Mouse (Mus musculus) myocyte (in vitro differentiated cells): Measurements from ENCODE around the gene A930017K11Rik. TPM values are rescaled to one million over a fixed set of nuclear protein-coding genes. Genes with fewer than 3 reads are reported as not detected.

Experiments used
- H3K27me3 ChIP-seq: one replicate; pipeline ENCODE4 v1.6.1; 2011; ENCODE audit not compliant: control insufficient read depth, insufficient read depth, insufficient read length
- H3K36me3 ChIP-seq: one replicate; pipeline ENCODE4 v1.6.1; 2011; ENCODE audit not compliant: control insufficient read depth, insufficient read depth
- H3K4me2 ChIP-seq: one replicate; pipeline ENCODE4 v1.6.1; 2011; ENCODE audit warnings: low read depth, control low read depth
- H3K4me3 ChIP-seq: one replicate; pipeline ENCODE4 v1.5.1; 2011; ENCODE audit warnings: mild to moderate bottlenecking, control low read depth, moderate library complexity
- H3K79me2 ChIP-seq: one replicate; pipeline ENCODE4 v1.6.1; 2011; ENCODE audit not compliant: control insufficient read depth, insufficient read depth
- H3ac ChIP-seq: one replicate; pipeline ENCODE4 v1.6.1; 2011; ENCODE audit not compliant: control insufficient read depth, insufficient read length
- CEBPB ChIP-seq: IDR thresholded peaks from 2 replicates; pipeline ENCODE4 v1.6.1; 2011; ENCODE audit warnings: mild to moderate bottlenecking, moderate library complexity; ENCODE audit not compliant: poor library complexity, insufficient read depth, severe bottlenecking
- E2F4 ChIP-seq: IDR thresholded peaks from one replicate; pipeline ENCODE4 v1.6.1; 2011; ENCODE audit warnings: mild to moderate bottlenecking, control low read depth, moderate library complexity; ENCODE audit not compliant: insufficient read depth
- MAX ChIP-seq: IDR thresholded peaks from one replicate; pipeline ENCODE4 v1.6.1; 2011; ENCODE audit warnings: low read depth, mild to moderate bottlenecking, control low read depth
- MYOD1 ChIP-seq, 3 experiments: IDR thresholded peaks; one replicate each; pipeline ENCODE4 v1.6.1; 2011; ENCODE audit warnings: control low read depth in 2 of 3, low read depth in 2 of 3, mild to moderate bottlenecking in 2 of 3, moderate library complexity in 1 of 3; ENCODE audit not compliant: insufficient read length in 2 of 3, control insufficient read depth in 1 of 3
- MYOG ChIP-seq, 3 experiments: IDR thresholded peaks; one replicate each; pipeline ENCODE4 v1.6.1; 2011; ENCODE audit warnings: control low read depth in 2 of 3, low read depth in 2 of 3, mild to moderate bottlenecking in 2 of 3; ENCODE audit not compliant: insufficient read length in 2 of 3, control insufficient read depth in 1 of 3, insufficient read depth in 1 of 3
- POLR2A ChIP-seq: IDR thresholded peaks from one replicate; pipeline ENCODE4 v1.6.1; 2011; ENCODE audit warnings: low read depth, mild to moderate bottlenecking, control low read depth, moderate library complexity; ENCODE audit not compliant: insufficient read length
- POLR2AphosphoS2 ChIP-seq: IDR thresholded peaks from one replicate; pipeline ENCODE4 v1.6.1; 2011; ENCODE audit warnings: low read depth, control low read depth; ENCODE audit not compliant: insufficient read length
- REST ChIP-seq: IDR thresholded peaks from one replicate; pipeline ENCODE4 v1.6.1; 2011; ENCODE audit warnings: mild to moderate bottlenecking, control low read depth, moderate library complexity; ENCODE audit not compliant: insufficient read depth, insufficient read length
- SRF ChIP-seq: IDR thresholded peaks from one replicate; pipeline ENCODE4 v1.6.1; 2011; ENCODE audit warnings: low read depth; ENCODE audit not compliant: control insufficient read depth, insufficient read length
- TCF12 ChIP-seq: IDR thresholded peaks from one replicate; pipeline ENCODE4 v1.6.1; 2011; ENCODE audit warnings: mild to moderate bottlenecking, control low read depth; ENCODE audit not compliant: poor library complexity, insufficient read depth, severe bottlenecking
- TCF3 ChIP-seq: IDR thresholded peaks from one replicate; pipeline ENCODE4 v1.6.1; 2011; ENCODE audit warnings: low read depth, control low read depth; ENCODE audit not compliant: insufficient read length
- USF1 ChIP-seq: IDR thresholded peaks from one replicate; pipeline ENCODE4 v1.6.1; 2011; ENCODE audit warnings: low read depth, mild to moderate bottlenecking, control low read depth, moderate library complexity
- polyA plus RNA-seq: library from polyadenylated mRNA; unstranded; fragments of >200 nt; fragmentation: generic; extraction: Trizol; gene quantifications from one replicate; pipeline ENCODE4 v1.2.1, GENCODE M21; 2012; ENCODE audit warnings: missing spikeins

Gene A930017K11Rik
- polyA plus RNA-seq, 1 experiment: 0.02 TPM

- Histone ChIP-seq H3K27me3 (no peaks in the 10 kb centered on the region), H3ac (no peak overlapping the region), H3K36me3 (peaks cover 7% of the 10 kb centered on the region), H3K4me2 (no peak overlapping the region), H3K79me2 (peaks cover 14% of the 10 kb centered on the region), H3K4me3 (no peak overlapping the region)
- TF ChIP-seq TCF3 (no peak), MYOD1 (IDR thresholded peaks at IDR 0.05; ENCODE audit: control insufficient read depth in 1 of 3, insufficient read length in 2 of 3, low read depth in 2 of 3) (no peak), TCF12 (no peak), MAX (no peak), POLR2AphosphoS2 (no peak), REST (no peak), CEBPB (no peak), USF1 (no peak), SRF (no peak), MYOG (IDR thresholded peaks at IDR 0.05; ENCODE audit: control insufficient read depth in 1 of 3, insufficient read depth in 1 of 3, insufficient read length in 2 of 3, low read depth in 2 of 3) (no peak), POLR2A (no peak), E2F4 (no peak)
These were observed 52.2 kb downstream of the A930017K11Rik start for GRCm38 (mm10) chr17:25900193-25900592.

Other genes with a start within 250 kb of the A930017K11Rik start
- 0.24 TPM for gene Gng13, start 235.4 kb downstream of the A930017K11Rik start, polyA plus RNA-seq
- 7.2 TPM for gene Chtf18, start 225.1 kb downstream of the A930017K11Rik start, polyA plus RNA-seq
- gene Rpusd1, start 224.9 kb downstream of the A930017K11Rik start, polyA plus RNA-seq: 13.0 TPM
- gene Mslnl, start 216.5 kb downstream of the A930017K11Rik start, polyA plus RNA-seq: not detected
- 91.8 TPM for gene Msln, start 198.2 kb downstream of the A930017K11Rik start, polyA plus RNA-seq
- gene Narfl, start 178.8 kb downstream of the A930017K11Rik start, polyA plus RNA-seq: 31.4 TPM
- 29.8 TPM for gene Haghl, start 166.9 kb downstream of the A930017K11Rik start, polyA plus RNA-seq
- gene Ccdc78, start 166.0 kb downstream of the A930017K11Rik start, polyA plus RNA-seq: 0.08 TPM
- 61.0 TPM for gene Fam173a, start 159.7 kb downstream of the A930017K11Rik start, polyA plus RNA-seq
- not detected for gene AC134908.4, start 156.9 kb downstream of the A930017K11Rik start, polyA plus RNA-seq
- gene Metrn, start 155.4 kb downstream of the A930017K11Rik start, polyA plus RNA-seq: 44.4 TPM
- 6.0 TPM for gene Fbxl16, start 143.5 kb downstream of the A930017K11Rik start, polyA plus RNA-seq
- gene Wdr24, start 128.9 kb downstream of the A930017K11Rik start, polyA plus RNA-seq: 18.0 TPM
- gene Jmjd8, start 123.7 kb downstream of the A930017K11Rik start, polyA plus RNA-seq: 15.5 TPM
- 196 TPM for gene Stub1, start 119.2 kb downstream of the A930017K11Rik start, polyA plus RNA-seq
- 0.67 TPM for gene Rhbdl1, start 115.3 kb downstream of the A930017K11Rik start, polyA plus RNA-seq
- gene Gm20683, start 110.8 kb downstream of the A930017K11Rik start, polyA plus RNA-seq: 0.67 TPM
- 48.3 TPM for gene Rhot2, start 107.7 kb downstream of the A930017K11Rik start, polyA plus RNA-seq
- gene Wdr90, start 91.1 kb downstream of the A930017K11Rik start, polyA plus RNA-seq: 7.4 TPM
- gene Mcrip2, start 83.8 kb downstream of the A930017K11Rik start, polyA plus RNA-seq: 36.7 TPM
- 23.6 TPM for gene Mettl26, start 77.5 kb downstream of the A930017K11Rik start, polyA plus RNA-seq
- 0.25 TPM for gene Wfikkn1, start 71.7 kb downstream of the A930017K11Rik start, polyA plus RNA-seq
- gene Rab40c, start 32.8 kb downstream of the A930017K11Rik start, polyA plus RNA-seq: 18.3 TPM
- 46.3 TPM for gene Pigq, start 7.6 kb downstream of the A930017K11Rik start, polyA plus RNA-seq
- gene Nhlrc4, start 7.6 kb downstream of the A930017K11Rik start, polyA plus RNA-seq: 0.17 TPM
- 7.2 TPM for gene Capn15, start 33.2 kb upstream of the A930017K11Rik start, polyA plus RNA-seq
- gene Rab11fip3, start 117.0 kb upstream of the A930017K11Rik start, polyA plus RNA-seq: 19.7 TPM
- 8.3 TPM for gene Decr2, start 137.8 kb upstream of the A930017K11Rik start, polyA plus RNA-seq
- gene Nme4, start 143.0 kb upstream of the A930017K11Rik start, polyA plus RNA-seq: 23.9 TPM
- 1.5 TPM for gene Tmem8, start 160.7 kb upstream of the A930017K11Rik start, polyA plus RNA-seq
- gene Mrpl28, start 170.9 kb upstream of the A930017K11Rik start, polyA plus RNA-seq: 145 TPM
- gene Axin1, start 186.1 kb upstream of the A930017K11Rik start, polyA plus RNA-seq: 26.5 TPM
- gene Pdia2, start 246.5 kb upstream of the A930017K11Rik start, polyA plus RNA-seq: 0.05 TPM